Mouse (Mus musculus) testis, adult 10 weeks (tissue): ENCODE results near the gene Fbxw16. TPM values are rescaled to one million over a fixed set of nuclear protein-coding genes. Genes with fewer than 3 reads are reported as not detected.

Experiments used
- polyA plus RNA-seq: library from polyadenylated mRNA; stranded (reverse); fragments of 350-450 nt; fragmentation: Illumina TruSeq; extraction: RNeasy Lipid Tissue Mini Kit (QIAGEN cat#74804); gene quantifications from one replicate; pipeline ENCODE4 v1.2.3, GENCODE M21; 2014; ENCODE audit warnings: low read depth, low replicate concordance

Gene Fbxw16
- polyA plus RNA-seq, result not detected

DNA sequence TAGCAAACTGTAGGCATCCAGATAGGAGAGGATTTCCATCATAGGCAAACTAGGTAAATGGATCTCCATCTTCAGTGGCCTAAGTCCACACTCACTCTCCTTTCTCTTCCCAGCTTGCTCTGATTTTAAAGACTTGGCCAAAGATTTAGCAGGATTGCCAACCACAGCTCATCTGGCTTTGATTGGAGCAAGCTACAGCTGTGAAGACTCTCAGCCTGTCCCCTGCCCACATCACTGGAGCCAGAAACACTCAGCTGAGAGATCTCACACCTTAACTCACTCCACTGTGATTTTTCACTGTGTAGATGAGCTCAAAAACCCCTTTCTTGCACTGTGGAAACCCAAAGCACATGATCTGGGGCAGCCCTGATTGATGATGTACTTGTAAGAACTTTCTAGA, at the start of gene Fbxw16:
Fbxw16 (minus strand) TSS at position 101 of the 400 bp plus-strand sequence.

DNA sequence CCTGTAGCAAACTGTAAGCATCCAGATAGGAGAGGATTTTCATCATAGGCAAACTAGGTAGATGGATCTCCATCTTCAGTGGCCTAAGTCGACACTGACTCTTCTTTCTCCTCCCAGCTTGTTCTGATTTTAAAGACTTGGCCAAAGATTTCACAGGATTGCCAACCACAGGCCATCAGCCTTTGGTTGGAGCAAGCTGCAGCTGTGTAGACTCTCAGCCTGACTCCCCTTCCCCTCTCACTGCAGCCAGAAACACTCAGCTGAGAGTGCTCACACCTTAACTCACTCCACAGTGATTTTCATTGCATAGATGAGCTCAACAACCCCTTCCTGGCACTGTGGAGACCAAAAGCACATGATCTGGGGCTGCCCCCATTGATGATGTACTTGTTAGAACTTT, 46.8 kb upstream of the Fbxw16 start, which contains the start of gene Fbxw19:
Fbxw19 (minus strand) TSS at position 101 of the 400 bp plus-strand sequence.

DNA sequence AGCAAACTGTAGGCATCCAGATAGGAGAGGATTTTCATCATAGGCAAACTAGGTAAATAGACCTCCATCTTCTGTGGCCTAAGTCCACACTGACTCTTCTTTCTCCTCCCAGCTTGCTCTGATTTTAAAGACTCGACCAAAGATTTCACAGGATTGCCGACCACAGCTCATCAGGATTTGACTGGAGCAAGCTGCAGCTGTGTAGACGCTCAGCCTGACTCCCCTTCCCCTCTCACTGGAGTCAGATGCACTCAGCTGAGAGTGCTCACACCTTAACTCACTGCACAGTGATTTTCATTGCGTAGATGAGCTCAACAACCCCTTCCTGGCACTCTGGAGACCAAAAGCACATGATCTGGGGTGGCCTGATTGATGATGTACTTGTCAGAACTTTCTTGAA, 44.7 kb downstream of the Fbxw16 start, which contains the start of gene Fbxw22:
Fbxw22 (minus strand) TSS at position 101 of the 400 bp plus-strand sequence.

Other genes starting within 250 kb of the Fbxw16 start
- 0.85 TPM for gene Fbxw20, start 214.4 kb downstream of the Fbxw16 start, polyA plus RNA-seq
- gene Fbxw14, start 161.5 kb downstream of the Fbxw16 start, polyA plus RNA-seq, result not detected
- not detected for gene Fbxw28, start 109.5 kb downstream of the Fbxw16 start, polyA plus RNA-seq
- gene Fbxw22, start 44.8 kb downstream of the Fbxw16 start, polyA plus RNA-seq, result not detected
- not detected for gene Fbxw19, start 46.7 kb upstream of the Fbxw16 start, polyA plus RNA-seq
- gene Fbxw15, start 119.1 kb upstream of the Fbxw16 start, polyA plus RNA-seq, result 0.28 TPM
- 0.14 TPM for gene Fbxw24, start 176.9 kb upstream of the Fbxw16 start, polyA plus RNA-seq
- 0.14 TPM for gene Fbxw25, start 215.5 kb upstream of the Fbxw16 start, polyA plus RNA-seq